Mouse (Mus musculus): ENCODE data around the gene Mapkap1. TPM values are rescaled to one million over a fixed set of nuclear protein-coding genes. Genes with fewer than 3 reads are reported as not detected.

Gene Mapkap1
- polyA plus RNA-seq, 1 experiment from 2014 or later, result 101 TPM

- H3K27me3 ChIP-seq, result no peaks in the 10 kb centered on the region
- H3K4me3 ChIP-seq (replicated peaks), result no peak overlapping the region
- 77% methylated on average over 17 of the region's 17 CpGs for WGBS
- 0 out of 2 replicates have a peak, but pooled peaks cover 6% of the 10 kb centered on the region for H3K4me1 ChIP-seq (replicated peaks)
- no peak overlapping the region for H3K4me2 ChIP-seq (replicated peaks)
- H3K9me3 ChIP-seq, result no peaks in the 10 kb centered on the region
- peaks cover 29% of the 10 kb centered on the region for H3K36me3 ChIP-seq
- no peak overlapping the region for H3K9ac ChIP-seq (replicated peaks)
- no peak overlapping the region for H3K27ac ChIP-seq
- peak; percentile 37; the same call in 1 of the 2 replicates for ATAC-seq
Observed at GRCm38 (mm10) chr2:34627328-34628226, 221.0 kb downstream of the Mapkap1 start.

- Histone ChIP-seq H3K9me3 (no peaks in the 10 kb centered on the region), H3K27me3 (no peaks in the 10 kb centered on the region), H3K36me3 (peaks cover 17% of the 10 kb centered on the region), H3K27ac (no peak overlapping the region), H3K4me3 (replicated peaks) (no peak overlapping the region), H3K4me1 (replicated peaks) (0 out of 2 replicates have a peak, but pooled peaks cover 4% of the 10 kb centered on the region), H3K9ac (replicated peaks) (no peak overlapping the region), H3K4me2 (replicated peaks) (no peak overlapping the region)
- no peak for ATAC-seq
- 84% methylated on average over 4 of the region's 4 CpGs for WGBS
Observed at GRCm38 (mm10) chr2:34628903-34629540, 222.5 kb downstream of the Mapkap1 start.

- no peak overlapping the region for H3K4me2 ChIP-seq (replicated peaks)
- H3K4me1 ChIP-seq (replicated peaks), result 0 out of 2 replicates have a peak, but pooled peaks cover 4% of the 10 kb centered on the region
- no peak overlapping the region for H3K27ac ChIP-seq
- H3K27me3 ChIP-seq, result no peaks in the 10 kb centered on the region
- H3K9ac ChIP-seq (replicated peaks), result no peak overlapping the region
- H3K36me3 ChIP-seq, result peaks cover 12% of the 10 kb centered on the region
- no peaks in the 10 kb centered on the region for H3K9me3 ChIP-seq
- ATAC-seq, result no peak
- no peak overlapping the region for H3K4me3 ChIP-seq (replicated peaks)
- WGBS, result 79% methylated on average over 7 of the region's 7 CpGs
Observed at GRCm38 (mm10) chr2:34629758-34630157, 223.2 kb downstream of the Mapkap1 start.

- 64% methylated on average over 6 of the region's 6 CpGs for WGBS
- Histone ChIP-seq H3K27ac (no peak overlapping the region), H3K4me2 (replicated peaks) (no peak overlapping the region), H3K4me1 (replicated peaks) (peaks cover 6% of the 10 kb centered on the region), H3K27me3 (no peaks in the 10 kb centered on the region), H3K9ac (replicated peaks) (no peak overlapping the region), H3K36me3 (peaks cover 5% of the 10 kb centered on the region), H3K4me3 (replicated peaks) (no peak overlapping the region), H3K9me3 (no peaks in the 10 kb centered on the region)
- no peak for ATAC-seq
Observed at GRCm38 (mm10) chr2:34630445-34630844, 223.9 kb downstream of the Mapkap1 start.

- Histone ChIP-seq H3K36me3 (no peaks in the 10 kb centered on the region), H3K4me1 (replicated peaks) (peaks cover 13% of the 10 kb centered on the region), H3K27me3 (no peaks in the 10 kb centered on the region), H3K9me3 (no peaks in the 10 kb centered on the region), H3K4me2 (replicated peaks) (no peak overlapping the region), H3K27ac (no peak overlapping the region), H3K9ac (replicated peaks) (no peak overlapping the region), H3K4me3 (replicated peaks) (no peak overlapping the region)
- 81% methylated on average over 12 of the region's 12 CpGs for WGBS
- no peak for ATAC-seq
Observed at GRCm38 (mm10) chr2:34632051-34632450, 225.5 kb downstream of the Mapkap1 start.

GRCm38 (mm10) chr2:34635249-34636165, 228.9 kb downstream of the Mapkap1 start:
- Histone ChIP-seq H3K27me3 (no peaks in the 10 kb centered on the region; the same call in 1 of the 2 replicates), H3K27ac (peak overlapping the region; percentile 51; the same call in 1 of the 2 replicates), H3K4me1 (replicated peaks) (peaks cover 13% of the 10 kb centered on the region), H3K4me2 (replicated peaks) (no peak overlapping the region), H3K36me3 (no peaks in the 10 kb centered on the region), H3K4me3 (replicated peaks) (no peak overlapping the region), H3K9ac (replicated peaks) (no peak overlapping the region), H3K9me3 (no peaks in the 10 kb centered on the region)
- 54% methylated on average over 14 of the region's 14 CpGs for WGBS
- ATAC-seq, result no peak

GRCm38 (mm10) chr2:34638955-34639650, 232.5 kb downstream of the Mapkap1 start:
- Histone ChIP-seq H3K36me3 (no peaks in the 10 kb centered on the region), H3K9me3 (no peaks in the 10 kb centered on the region), H3K4me1 (replicated peaks) (peaks cover 13% of the 10 kb centered on the region), H3K9ac (replicated peaks) (peak overlapping the region; percentile 64), H3K27ac (no peak overlapping the region), H3K4me2 (replicated peaks) (peak overlapping the region; percentile 72), H3K4me3 (replicated peaks) (peak overlapping the region; percentile 37), H3K27me3 (no peaks in the 10 kb centered on the region; the same call in 1 of the 2 replicates)
- WGBS, result 9% methylated on average over 35 of the region's 37 CpGs
- peak; percentile 81 for ATAC-seq

- 59% methylated on average over 5 of the region's 5 CpGs for WGBS
- peaks cover 13% of the 10 kb centered on the region for H3K4me1 ChIP-seq (replicated peaks)
- ATAC-seq, result peak; percentile 51
- H3K27ac ChIP-seq, result no peak overlapping the region
- no peaks in the 10 kb centered on the region for H3K36me3 ChIP-seq
- no peak overlapping the region for H3K4me3 ChIP-seq (replicated peaks)
- no peaks in the 10 kb centered on the region for H3K9me3 ChIP-seq
- H3K4me2 ChIP-seq (replicated peaks), result no peak overlapping the region; the same call in 1 of the 2 replicates
- no peaks in the 10 kb centered on the region; the same call in 1 of the 2 replicates for H3K27me3 ChIP-seq
- no peak overlapping the region for H3K9ac ChIP-seq (replicated peaks)
Observed at GRCm38 (mm10) chr2:34639725-34640124, 233.2 kb downstream of the Mapkap1 start.

GRCm38 (mm10) chr2:34642351-34642750, 235.8 kb downstream of the Mapkap1 start:
- no peaks in the 10 kb centered on the region for H3K9me3 ChIP-seq
- H3K4me2 ChIP-seq (replicated peaks), result no peak overlapping the region
- H3K27me3 ChIP-seq, result peaks cover 8% of the 10 kb centered on the region
- ATAC-seq, result no peak
- 24% methylated on average over 2 of the region's 2 CpGs for WGBS
- H3K4me1 ChIP-seq (replicated peaks), result peaks cover 14% of the 10 kb centered on the region
- H3K4me3 ChIP-seq (replicated peaks), result no peak overlapping the region
- H3K27ac ChIP-seq, result no peak overlapping the region
- no peaks in the 10 kb centered on the region for H3K36me3 ChIP-seq
- no peak overlapping the region for H3K9ac ChIP-seq (replicated peaks)

GRCm38 (mm10) chr2:34644571-34645526, 238.3 kb downstream of the Mapkap1 start:
- Histone ChIP-seq H3K4me2 (replicated peaks) (no peak overlapping the region), H3K27me3 (peaks cover 8% of the 10 kb centered on the region), H3K36me3 (no peaks in the 10 kb centered on the region), H3K4me3 (replicated peaks) (no peak overlapping the region), H3K9ac (replicated peaks) (no peak overlapping the region), H3K27ac (no peak overlapping the region), H3K9me3 (no peaks in the 10 kb centered on the region), H3K4me1 (replicated peaks) (peaks cover 10% of the 10 kb centered on the region)
- ATAC-seq, result no peak
- WGBS, result 28% methylated on average over 22 of the region's 22 CpGs

Data from midbrain, embryonic 13.5 days (tissue).